Mouse (Mus musculus): Measurements from ENCODE around the gene Npffr2. TPM values are rescaled to one million over a fixed set of nuclear protein-coding genes. Genes with fewer than 3 reads are reported as not detected.

Gene Npffr2
- polyA plus RNA-seq, 1 experiment from 2014 or later: not detected

Other genes with a start within 250 kb of the Npffr2 start
- 0.27 and 0.33 TPM in 2 replicates for gene Gc, start 69.5 kb upstream of the Npffr2 start, polyA plus RNA-seq (2015; fragmentation: Nextera tagmentation; extraction: Ambion mirVana)

Data from thymus, postnatal 0 days (tissue).